Mouse (Mus musculus): Measurements from ENCODE around the gene Gm3182. TPM values are rescaled to one million over a fixed set of nuclear protein-coding genes. Genes with fewer than 3 reads are reported as not detected.
"Not testable (repeated sequence)": the region's sequence is repeated elsewhere in the genome, so short reads cannot be mapped to it uniquely, and the experiment has no call there.

Gm3182 gene
- not detected in 2 replicates for polyA plus RNA-seq (2015; fragmentation: Nextera tagmentation; extraction: Ambion mirVana)

DNA sequence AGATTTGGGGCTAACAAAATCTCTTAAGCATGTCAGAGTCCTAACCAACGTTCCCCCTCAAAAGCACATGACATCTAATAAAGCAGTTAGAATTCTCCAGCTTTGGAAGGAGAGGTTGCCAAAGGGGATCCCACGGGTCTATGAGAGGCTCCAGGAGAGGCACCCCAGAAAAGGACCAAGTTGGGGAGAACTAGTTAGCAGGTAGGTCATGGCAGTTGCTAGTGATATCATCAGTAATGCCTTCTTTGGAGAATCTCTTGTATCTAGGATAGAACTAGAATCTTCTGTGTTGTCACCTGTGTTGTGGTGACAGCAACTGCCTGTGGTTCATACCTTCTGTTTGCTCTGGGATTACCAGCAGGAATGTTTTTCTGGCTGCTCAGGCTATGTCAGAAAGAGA lies at the start of gene Gm3182:
Gm3182 (plus strand) TSS at position 301 of the 400 bp plus-strand sequence.
- not testable (repeated sequence) for H3K27me3 ChIP-seq; H3K36me3 ChIP-seq; ATAC-seq (replicated peaks); H3K4me1 ChIP-seq; H3K4me3 ChIP-seq; H3K4me2 ChIP-seq (replicated peaks); H3K27ac ChIP-seq (replicated peaks); H3K9me3 ChIP-seq; H3K9ac ChIP-seq (replicated peaks)
- 100% methylated on average over 1 of the region's 2 CpGs for WGBS

DNA sequence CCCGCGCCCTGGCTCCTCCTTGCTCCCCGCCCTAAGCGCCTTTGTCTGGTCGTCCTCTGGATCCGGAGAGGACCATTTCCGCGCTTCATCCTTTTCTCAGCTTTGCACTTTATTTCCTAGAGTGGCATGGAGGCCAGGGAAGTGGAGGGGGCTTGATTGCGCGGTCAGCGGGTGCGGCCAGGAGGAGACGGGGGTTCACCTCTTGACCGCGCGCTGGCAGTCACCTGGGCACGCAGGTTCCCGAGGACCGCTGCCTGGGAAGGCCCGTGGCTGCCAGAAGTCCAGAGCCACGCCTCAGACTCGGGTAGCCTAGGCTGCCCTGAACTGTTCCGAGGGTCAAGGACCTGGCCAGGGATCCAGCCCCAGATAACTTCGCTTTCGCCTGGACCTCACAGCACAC lies 17.9 kb downstream of the Gm3182 start:
- not testable (repeated sequence) for H3K9me3 ChIP-seq; ATAC-seq (replicated peaks); H3K27ac ChIP-seq (replicated peaks); H3K4me1 ChIP-seq; H3K36me3 ChIP-seq; H3K27me3 ChIP-seq
- Histone ChIP-seq H3K4me3 (peak overlapping the region; percentile 39), H3K9ac (replicated peaks) (peak overlapping the region; percentile 37), H3K4me2 (replicated peaks) (peak overlapping the region; percentile 53)
- WGBS, result 1% methylated on average over 21 of the region's 25 CpGs

Other genes with a start within 250 kb of the Gm3182 start
- gene Gm3138, start 232.1 kb upstream of the Gm3182 start, polyA plus RNA-seq (2015; fragmentation: Nextera tagmentation; extraction: Ambion mirVana), result not detected in 2 replicates
- not detected in 2 replicates for gene Gm3149, start 164.5 kb upstream of the Gm3182 start, polyA plus RNA-seq (2015; fragmentation: Nextera tagmentation; extraction: Ambion mirVana)
- 4.6 and 5.7 TPM in 2 replicates for gene 2610042L04Rik, start 147.0 kb upstream of the Gm3182 start, polyA plus RNA-seq (2015; fragmentation: Nextera tagmentation; extraction: Ambion mirVana)
- not detected in 2 replicates for gene Gm3159, start 84.2 kb upstream of the Gm3182 start, polyA plus RNA-seq (2015; fragmentation: Nextera tagmentation; extraction: Ambion mirVana)
- gene Gm3164, start 66.3 kb upstream of the Gm3182 start, polyA plus RNA-seq (2015; fragmentation: Nextera tagmentation; extraction: Ambion mirVana), result 3.5 and 4.0 TPM in 2 replicates
- gene Gm3173, start 50.8 kb upstream of the Gm3182 start, polyA plus RNA-seq (2015; fragmentation: Nextera tagmentation; extraction: Ambion mirVana), result 0.47 and 1.4 TPM in 2 replicates
- not detected in 2 replicates for gene Gm3047, start 73.7 kb downstream of the Gm3182 start, polyA plus RNA-seq (2015; fragmentation: Nextera tagmentation; extraction: Ambion mirVana)
- not detected in 2 replicates for gene Gm8159, start 150.6 kb downstream of the Gm3182 start, polyA plus RNA-seq (2015; fragmentation: Nextera tagmentation; extraction: Ambion mirVana)
- 0.22 and 0.77 TPM in 2 replicates for gene Gm3239, start 182.4 kb downstream of the Gm3182 start, polyA plus RNA-seq (2015; fragmentation: Nextera tagmentation; extraction: Ambion mirVana)
- gene Gm7876, start 227.5 kb downstream of the Gm3182 start, polyA plus RNA-seq (2015; fragmentation: Nextera tagmentation; extraction: Ambion mirVana), result not detected in 2 replicates
- 1.9 and 2.3 TPM in 2 replicates for gene Gm3252, start 245.0 kb downstream of the Gm3182 start, polyA plus RNA-seq (2015; fragmentation: Nextera tagmentation; extraction: Ambion mirVana)

Data from forebrain, embryonic 15.5 days (tissue).